ENCODE assay signal across 26 mouse cellular contexts in the genomic region with DNA sequence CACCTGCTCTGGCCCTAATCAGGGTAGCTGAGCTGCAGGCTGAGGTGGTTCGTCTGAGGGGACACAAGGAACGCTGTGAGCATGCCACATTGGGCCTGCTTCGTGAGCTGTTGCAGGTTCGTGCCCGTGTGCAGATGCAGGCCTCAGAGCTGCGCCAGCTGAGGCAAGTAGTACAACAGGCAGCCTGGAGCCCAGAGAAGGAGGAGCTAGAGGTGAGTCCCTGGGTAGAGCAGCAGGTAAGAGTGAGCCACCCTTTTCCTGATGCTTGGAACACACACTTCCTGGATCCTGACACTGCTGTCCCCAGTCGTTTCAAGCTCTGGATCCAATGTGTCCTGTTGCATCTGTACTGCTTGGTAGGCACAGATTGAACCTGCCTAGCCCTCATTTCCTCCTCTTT. TPM values are rescaled to one million over a fixed set of nuclear protein-coding genes. Genes with fewer than 3 reads are reported as not detected.
DNase-seq lines count a peak whose midpoint lies in the region; ATAC-seq and TF ChIP-seq lines count a peak whose summit lies in the region.
"Had no signal": no experiment of that assay in that cellular context is flagged by ENCODE, and none has a peak within 500 bp of the region (broad histone marks: within the 10 kb centered on the region; RNA-seq: fewer than 3 reads in every experiment).

No protein-coding gene starts in this region.

- ATAC-seq in embryonic facial prominence, embryonic 13.5 days (ENCODE audit: insufficient number of reproducible peaks, insufficient read depth, low FRiP score, low TSS enrichment, low read depth): no peak
- ATAC-seq in neural tube, embryonic 13.5 days (ENCODE audit: low read depth): no peak
- peak; percentile 52; the same call in 1 of the 2 replicates for ATAC-seq in stomach, embryonic 16.5 days (ENCODE audit: insufficient read depth, low FRiP score)
- no peak for ATAC-seq in midbrain, embryonic 14.5 days (ENCODE audit: low FRiP score, low TSS enrichment)
- ATAC-seq: forebrain, embryonic 13.5 days; forebrain, embryonic 16.5 days; Patski had no signal

- H3K4me1 ChIP-seq in embryonic facial prominence, embryonic 13.5 days: no peaks in the 10 kb centered on the region
- H3K4me1 ChIP-seq in embryonic facial prominence, embryonic 10.5 days: no peaks in the 10 kb centered on the region
- H3K4me1 ChIP-seq in neural tube, embryonic 13.5 days (replicated peaks): no peaks in the 10 kb centered on the region
- H3K4me1 ChIP-seq in stomach, embryonic 16.5 days (ENCODE audit: control insufficient read depth, insufficient read depth, low read length): peaks cover 5% of the 10 kb centered on the region; the same call in 1 of the 2 replicates
- H3K4me1 ChIP-seq in midbrain, embryonic 14.5 days (ENCODE audit: control insufficient read depth, insufficient read depth, low read length): no peaks in the 10 kb centered on the region
- H3K4me1 ChIP-seq in forebrain, embryonic 10.5 days: no peaks in the 10 kb centered on the region
- H3K4me1 ChIP-seq: embryonic facial prominence, embryonic 12.5 days; forebrain, embryonic 13.5 days; hindbrain, embryonic 12.5 days; hindbrain, embryonic 15.5 days had no signal

- H3K9ac ChIP-seq in embryonic facial prominence, embryonic 13.5 days: peak overlapping the region; percentile 37; the same call in 1 of the 2 replicates
- H3K9ac ChIP-seq in neural tube, embryonic 13.5 days: peak overlapping the region; percentile 3; the same call in 1 of the 2 replicates
- no peak overlapping the region; the same call in 1 of the 2 replicates for H3K9ac ChIP-seq in stomach, embryonic 16.5 days (ENCODE audit: low read length)
- no peak overlapping the region for H3K9ac ChIP-seq in midbrain, embryonic 14.5 days (replicated peaks; ENCODE audit: low read length)
- H3K9ac ChIP-seq: embryonic facial prominence, embryonic 12.5 days; forebrain, embryonic 13.5 days; hindbrain, embryonic 12.5 days; hindbrain, embryonic 15.5 days had no signal

- H3K27ac ChIP-seq in embryonic facial prominence, embryonic 13.5 days: no peak overlapping the region
- no peak overlapping the region for H3K27ac ChIP-seq in embryonic facial prominence, embryonic 10.5 days (replicated peaks)
- H3K27ac ChIP-seq in neural tube, embryonic 13.5 days (replicated peaks): no peak overlapping the region
- H3K27ac ChIP-seq in stomach, embryonic 16.5 days (ENCODE audit: low read length): 0 out of 2 replicates have a peak overlapping the region, but pooled peaks have one; percentile 1
- no peak overlapping the region for H3K27ac ChIP-seq in midbrain, embryonic 14.5 days (replicated peaks; ENCODE audit: low read depth, low read length)
- no peak overlapping the region for H3K27ac ChIP-seq in forebrain, embryonic 10.5 days
- H3K27ac ChIP-seq: embryonic facial prominence, embryonic 12.5 days; forebrain, embryonic 13.5 days; heart, adult 2 months; hindbrain, embryonic 12.5 days; hindbrain, embryonic 15.5 days had no signal

- no peak for TF ChIP-seq POLR2A in myocyte (IDR thresholded peaks at IDR 0.05; ENCODE audit: insufficient read length, low read depth)

- WGBS in embryonic facial prominence, embryonic 13.5 days: 66% methylated on average over 7 of the region's 7 CpGs
- WGBS in embryonic facial prominence, embryonic 10.5 days: 78% methylated on average over 7 of the region's 7 CpGs
- WGBS in neural tube, embryonic 13.5 days: 83% methylated on average over 7 of the region's 7 CpGs
- 65% methylated on average over 7 of the region's 7 CpGs for WGBS in stomach, embryonic 16.5 days
- WGBS in midbrain, embryonic 14.5 days: 86% methylated on average over 7 of the region's 7 CpGs
- 79% methylated on average over 7 of the region's 7 CpGs for WGBS in forebrain, embryonic 10.5 days

- no peak overlapping the region for H3K4me2 ChIP-seq in embryonic facial prominence, embryonic 13.5 days
- H3K4me2 ChIP-seq in neural tube, embryonic 13.5 days: no peak overlapping the region
- H3K4me2 ChIP-seq in myocyte (ENCODE audit: low read depth): no peak overlapping the region
- no peak overlapping the region for H3K4me2 ChIP-seq in stomach, embryonic 16.5 days (ENCODE audit: low read depth, low read length)
- no peak overlapping the region for H3K4me2 ChIP-seq in midbrain, embryonic 14.5 days (ENCODE audit: low read length)
- H3K4me2 ChIP-seq: embryonic facial prominence, embryonic 12.5 days; forebrain, embryonic 13.5 days; heart, embryonic 11.5 days; hindbrain, embryonic 12.5 days; hindbrain, embryonic 15.5 days had no signal

- no peak overlapping the region for H3K4me3 ChIP-seq in embryonic facial prominence, embryonic 13.5 days
- H3K4me3 ChIP-seq in embryonic facial prominence, embryonic 10.5 days: no peak overlapping the region
- H3K4me3 ChIP-seq in neural tube, embryonic 13.5 days: no peak overlapping the region
- no peak overlapping the region for H3K4me3 ChIP-seq in myocyte
- H3K4me3 ChIP-seq in stomach, embryonic 16.5 days (replicated peaks; ENCODE audit: low read length): no peak overlapping the region
- no peak overlapping the region for H3K4me3 ChIP-seq in midbrain, embryonic 14.5 days (replicated peaks; ENCODE audit: low read depth, low read length)
- no peak overlapping the region for H3K4me3 ChIP-seq in forebrain, embryonic 10.5 days
- H3K4me3 ChIP-seq: embryonic facial prominence, embryonic 12.5 days; erythroblast, embryonic 14.5 days; forebrain, embryonic 13.5 days; heart, adult 2 months; hindbrain, embryonic 12.5 days; hindbrain, embryonic 15.5 days had no signal

- H3K79me2 ChIP-seq in myocyte (ENCODE audit: control insufficient read depth, insufficient read depth): no peaks in the 10 kb centered on the region

- no peak overlapping the region for H3ac ChIP-seq in myocyte (ENCODE audit: control insufficient read depth, insufficient read length)

- H3K27me3 ChIP-seq in embryonic facial prominence, embryonic 13.5 days: no peaks in the 10 kb centered on the region
- H3K27me3 ChIP-seq in embryonic facial prominence, embryonic 10.5 days (replicated peaks; ENCODE audit: low read depth, poor library complexity, severe bottlenecking): no peaks in the 10 kb centered on the region
- no peaks in the 10 kb centered on the region for H3K27me3 ChIP-seq in neural tube, embryonic 13.5 days
- no peaks in the 10 kb centered on the region for H3K27me3 ChIP-seq in myocyte (ENCODE audit: control insufficient read depth, insufficient read depth, insufficient read length)
- H3K27me3 ChIP-seq in stomach, embryonic 16.5 days (ENCODE audit: control insufficient read depth, insufficient read depth, low read length): no peaks in the 10 kb centered on the region
- no peaks in the 10 kb centered on the region for H3K27me3 ChIP-seq in midbrain, embryonic 14.5 days (ENCODE audit: control insufficient read depth, insufficient read depth, low read length)
- H3K27me3 ChIP-seq in forebrain, embryonic 10.5 days (ENCODE audit: poor library complexity, severe bottlenecking): no peaks in the 10 kb centered on the region
- H3K27me3 ChIP-seq: embryonic facial prominence, embryonic 12.5 days; forebrain, embryonic 13.5 days; hindbrain, embryonic 12.5 days; hindbrain, embryonic 15.5 days; Patski had no signal

- peaks cover 36% of the 10 kb centered on the region for H3K36me3 ChIP-seq in embryonic facial prominence, embryonic 13.5 days
- H3K36me3 ChIP-seq in embryonic facial prominence, embryonic 10.5 days (replicated peaks): peaks cover 38% of the 10 kb centered on the region
- H3K36me3 ChIP-seq in neural tube, embryonic 13.5 days: peaks cover 38% of the 10 kb centered on the region
- H3K36me3 ChIP-seq in myocyte (ENCODE audit: control insufficient read depth, insufficient read depth): no peaks in the 10 kb centered on the region
- H3K36me3 ChIP-seq in stomach, embryonic 16.5 days (ENCODE audit: control insufficient read depth, insufficient read depth, low read length): peaks cover 4% of the 10 kb centered on the region; the same call in 1 of the 2 replicates
- H3K36me3 ChIP-seq in midbrain, embryonic 14.5 days (ENCODE audit: control insufficient read depth, insufficient read depth, low read length): peaks cover 31% of the 10 kb centered on the region
- H3K36me3 ChIP-seq in forebrain, embryonic 10.5 days (replicated peaks): peaks cover 32% of the 10 kb centered on the region

- no peaks in the 10 kb centered on the region for H3K9me3 ChIP-seq in embryonic facial prominence, embryonic 13.5 days
- no peaks in the 10 kb centered on the region for H3K9me3 ChIP-seq in embryonic facial prominence, embryonic 10.5 days
- H3K9me3 ChIP-seq in neural tube, embryonic 13.5 days: no peaks in the 10 kb centered on the region
- H3K9me3 ChIP-seq in stomach, embryonic 16.5 days (replicated peaks; ENCODE audit: control insufficient read depth, low read length): no peaks in the 10 kb centered on the region
- H3K9me3 ChIP-seq in midbrain, embryonic 14.5 days (ENCODE audit: control insufficient read depth, low read length): no peaks in the 10 kb centered on the region
- no peaks in the 10 kb centered on the region for H3K9me3 ChIP-seq in forebrain, embryonic 10.5 days
- H3K9me3 ChIP-seq: embryonic facial prominence, embryonic 12.5 days; forebrain, embryonic 13.5 days; hindbrain, embryonic 12.5 days; hindbrain, embryonic 15.5 days had no signal

- DNase-seq in embryonic facial prominence, embryonic 10.5 days (ENCODE audit: low spot score): no peak
- no peak for DNase-seq in neural tube, embryonic 10.5 days (ENCODE audit: extremely low spot score, low spot score)
- DNase-seq in midbrain, embryonic 14.5 days: no peak
- no peak for DNase-seq in forebrain, embryonic 10.5 days (ENCODE audit: extremely low spot score, low spot score)
- DNase-seq: adrenal gland, postnatal 10 days; adrenal gland, postnatal 36 days; cerebellum, adult 18-20 months; cerebellum, adult 9-10 months; cerebellum, postnatal 14 days; gastrocnemius, postnatal 10 days; gastrocnemius, postnatal 36 days; heart, adult 2 months had no signal

RNA-seq across cellular contexts. Expression of gene Ccdc154, which starts 1.1 kb away (rescaled TPM):
- not detected in 2 replicates for polyA plus RNA-seq in embryonic facial prominence, embryonic 13.5 days (2015; fragmentation: Nextera tagmentation; extraction: Ambion mirVana)
- polyA plus RNA-seq in embryonic facial prominence, embryonic 10.5 days (2016; fragmentation: Nextera tagmentation; extraction: Ambion mirVana): not detected in 2 replicates
- not detected in 2 replicates for polyA plus RNA-seq in neural tube, embryonic 13.5 days (2015; fragmentation: Nextera tagmentation; extraction: Ambion mirVana)
- not detected for polyA plus RNA-seq in myocyte (2012; fragmentation: generic; extraction: Trizol)
- polyA plus RNA-seq in stomach, embryonic 16.5 days (2015; fragmentation: Nextera tagmentation; extraction: Ambion mirVana): 0.79 TPM in 2 replicates
- polyA plus RNA-seq in midbrain, embryonic 14.5 days (2014; fragmentation: Nextera tagmentation; extraction: Ambion mirVana): not detected in 2 replicates
- not detected in 2 replicates for polyA plus RNA-seq in forebrain, embryonic 10.5 days (2016; fragmentation: Nextera tagmentation; extraction: Ambion mirVana)
- polyA plus RNA-seq: embryonic facial prominence, embryonic 12.5 days; erythroblast, embryonic 14.5 days; forebrain, embryonic 13.5 days; forebrain, embryonic 16.5 days; heart, embryonic 11.5 days; heart, embryonic 14.5 days; heart, postnatal 0 days; hindbrain, embryonic 12.5 days; hindbrain, embryonic 15.5 days had no signal

RNA-seq across cellular contexts. Expression of gene Gm38655, which starts 11.9 kb away (rescaled TPM):
- polyA plus RNA-seq in embryonic facial prominence, embryonic 13.5 days (2015; fragmentation: Nextera tagmentation; extraction: Ambion mirVana): 0.31 TPM in 1 of 2 replicates, not detected in the other
- polyA plus RNA-seq in embryonic facial prominence, embryonic 10.5 days (2016; fragmentation: Nextera tagmentation; extraction: Ambion mirVana): not detected in 2 replicates
- polyA plus RNA-seq in neural tube, embryonic 13.5 days (2015; fragmentation: Nextera tagmentation; extraction: Ambion mirVana): not detected in 2 replicates
- not detected for polyA plus RNA-seq in myocyte (2012; fragmentation: generic; extraction: Trizol)
- polyA plus RNA-seq in stomach, embryonic 16.5 days (2015; fragmentation: Nextera tagmentation; extraction: Ambion mirVana): 6.6 and 7.0 TPM in 2 replicates
- not detected in 2 replicates for polyA plus RNA-seq in midbrain, embryonic 14.5 days (2014; fragmentation: Nextera tagmentation; extraction: Ambion mirVana)
- polyA plus RNA-seq in forebrain, embryonic 10.5 days (2016; fragmentation: Nextera tagmentation; extraction: Ambion mirVana): not detected in 2 replicates
- polyA plus RNA-seq: embryonic facial prominence, embryonic 12.5 days; erythroblast, embryonic 14.5 days; forebrain, embryonic 13.5 days; forebrain, embryonic 16.5 days; heart, embryonic 14.5 days; heart, postnatal 0 days; hindbrain, embryonic 12.5 days; hindbrain, embryonic 15.5 days; Patski had no signal

RNA-seq across cellular contexts. Expression of gene BC003965, which starts 21.0 kb away (rescaled TPM):
- polyA plus RNA-seq in embryonic facial prominence, embryonic 13.5 days (2015; fragmentation: Nextera tagmentation; extraction: Ambion mirVana): 34.9 and 35.5 TPM in 2 replicates
- 35.5 and 36.9 TPM in 2 replicates for polyA plus RNA-seq in embryonic facial prominence, embryonic 10.5 days (2016; fragmentation: Nextera tagmentation; extraction: Ambion mirVana)
- polyA plus RNA-seq in neural tube, embryonic 13.5 days (2015; fragmentation: Nextera tagmentation; extraction: Ambion mirVana): 32.6 and 32.7 TPM in 2 replicates
- polyA plus RNA-seq in myocyte (2012; fragmentation: generic; extraction: Trizol): 13.7 TPM
- polyA plus RNA-seq in stomach, embryonic 16.5 days (2015; fragmentation: Nextera tagmentation; extraction: Ambion mirVana): 30.4 and 33.5 TPM in 2 replicates
- polyA plus RNA-seq in midbrain, embryonic 14.5 days (2014; fragmentation: Nextera tagmentation; extraction: Ambion mirVana): 33.6 and 34.3 TPM in 2 replicates
- polyA plus RNA-seq in forebrain, embryonic 10.5 days (2016; fragmentation: Nextera tagmentation; extraction: Ambion mirVana): 38.7 and 39.0 TPM in 2 replicates

RNA-seq across cellular contexts. Expression of gene Unkl, which starts 24.8 kb away (rescaled TPM):
- 9.7 and 11.8 TPM in 2 replicates for polyA plus RNA-seq in embryonic facial prominence, embryonic 13.5 days (2015; fragmentation: Nextera tagmentation; extraction: Ambion mirVana)
- polyA plus RNA-seq in embryonic facial prominence, embryonic 10.5 days (2016; fragmentation: Nextera tagmentation; extraction: Ambion mirVana): 9.6 and 10.9 TPM in 2 replicates
- polyA plus RNA-seq in neural tube, embryonic 13.5 days (2015; fragmentation: Nextera tagmentation; extraction: Ambion mirVana): 9.3 and 11.0 TPM in 2 replicates
- polyA plus RNA-seq in myocyte (2012; fragmentation: generic; extraction: Trizol): 1.9 TPM
- 6.9 and 9.0 TPM in 2 replicates for polyA plus RNA-seq in stomach, embryonic 16.5 days (2015; fragmentation: Nextera tagmentation; extraction: Ambion mirVana)
- polyA plus RNA-seq in midbrain, embryonic 14.5 days (2014; fragmentation: Nextera tagmentation; extraction: Ambion mirVana): 9.2 and 9.5 TPM in 2 replicates
- 8.0 and 8.3 TPM in 2 replicates for polyA plus RNA-seq in forebrain, embryonic 10.5 days (2016; fragmentation: Nextera tagmentation; extraction: Ambion mirVana)

RNA-seq across cellular contexts. Expression of gene Clcn7, which starts 30.2 kb away (rescaled TPM):
- polyA plus RNA-seq in embryonic facial prominence, embryonic 13.5 days (2015; fragmentation: Nextera tagmentation; extraction: Ambion mirVana): 26.0 and 27.8 TPM in 2 replicates
- 24.4 and 27.5 TPM in 2 replicates for polyA plus RNA-seq in embryonic facial prominence, embryonic 10.5 days (2016; fragmentation: Nextera tagmentation; extraction: Ambion mirVana)
- 23.7 and 24.4 TPM in 2 replicates for polyA plus RNA-seq in neural tube, embryonic 13.5 days (2015; fragmentation: Nextera tagmentation; extraction: Ambion mirVana)
- polyA plus RNA-seq in myocyte (2012; fragmentation: generic; extraction: Trizol): 22.9 TPM
- 21.4 and 24.7 TPM in 2 replicates for polyA plus RNA-seq in stomach, embryonic 16.5 days (2015; fragmentation: Nextera tagmentation; extraction: Ambion mirVana)
- polyA plus RNA-seq in midbrain, embryonic 14.5 days (2014; fragmentation: Nextera tagmentation; extraction: Ambion mirVana): 26.3 and 29.9 TPM in 2 replicates
- polyA plus RNA-seq in forebrain, embryonic 10.5 days (2016; fragmentation: Nextera tagmentation; extraction: Ambion mirVana): 24.3 and 24.7 TPM in 2 replicates

Comparison
In these comparisons a context has a peak if more than half of its experiments do, and no peak if none do; other contexts are left out.
1. H3K9ac ChIP-seq: peak in embryonic facial prominence, embryonic 13.5 days (single experiment) and neural tube, embryonic 13.5 days (single experiment); none in stomach, embryonic 16.5 days (single experiment) and midbrain, embryonic 14.5 days (single experiment).